Mouse (Mus musculus): Measurements from ENCODE around the gene Ppp1r14a.

Gene Ppp1r14a

GRCm38 (mm10) chr7:29288942-29289638 is at the start of gene Ppp1r14a:
Ppp1r14a (plus strand) TSS chr7:29289308.
- peak; percentile 94 for DNase-seq (ENCODE audit: low spot score)

- peak; percentile 74 for DNase-seq (ENCODE audit: low spot score)
These were observed 44.2 kb upstream of the Ppp1r14a start for GRCm38 (mm10) chr7:29244732-29245416.

- no peak for DNase-seq (ENCODE audit: low spot score)
These were observed 43.1 kb upstream of the Ppp1r14a start for GRCm38 (mm10) chr7:29246015-29246414.

GRCm38 (mm10) chr7:29246619-29247313 is 42.3 kb upstream of the Ppp1r14a start:
- DNase-seq (ENCODE audit: low spot score) = no peak

- peak; percentile 94 for DNase-seq (ENCODE audit: low spot score)
These were observed 41.8 kb upstream of the Ppp1r14a start for GRCm38 (mm10) chr7:29247314-29247700.

- no peak for DNase-seq (ENCODE audit: low spot score)
These were observed 41.4 kb upstream of the Ppp1r14a start for GRCm38 (mm10) chr7:29247706-29248105.

- no peak for DNase-seq (ENCODE audit: low spot score)
These were observed 40.8 kb upstream of the Ppp1r14a start, which contains the start of gene 2200002D01Rik for GRCm38 (mm10) chr7:29248261-29248841. 2200002D01Rik (minus strand) TSS chr7:29248466.

- DNase-seq (ENCODE audit: low spot score) = no peak
These were observed 37.9 kb upstream of the Ppp1r14a start for GRCm38 (mm10) chr7:29251166-29251565.

GRCm38 (mm10) chr7:29253842-29254241 is 35.3 kb upstream of the Ppp1r14a start:
- DNase-seq (ENCODE audit: low spot score) = no peak

- no peak for DNase-seq (ENCODE audit: low spot score)
These were observed 33.2 kb upstream of the Ppp1r14a start for GRCm38 (mm10) chr7:29255875-29256274.

- DNase-seq (ENCODE audit: low spot score) = no peak
These were observed 31.7 kb upstream of the Ppp1r14a start for GRCm38 (mm10) chr7:29257368-29257767.

- no peak for DNase-seq (ENCODE audit: low spot score)
These were observed 29.1 kb upstream of the Ppp1r14a start for GRCm38 (mm10) chr7:29259781-29260730.

- DNase-seq (ENCODE audit: low spot score) = no peak
These were observed 27.0 kb upstream of the Ppp1r14a start for GRCm38 (mm10) chr7:29262151-29262550.

GRCm38 (mm10) chr7:29263831-29264230 is 25.3 kb upstream of the Ppp1r14a start:
- no peak for DNase-seq (ENCODE audit: low spot score)

- no peak for DNase-seq (ENCODE audit: low spot score)
These were observed 23.5 kb upstream of the Ppp1r14a start for GRCm38 (mm10) chr7:29265636-29266035.

- DNase-seq (ENCODE audit: low spot score) = no peak
These were observed 22.2 kb upstream of the Ppp1r14a start for GRCm38 (mm10) chr7:29266931-29267330.

GRCm38 (mm10) chr7:29270445-29270844 is 18.7 kb upstream of the Ppp1r14a start:
- DNase-seq (ENCODE audit: low spot score) = no peak

GRCm38 (mm10) chr7:29271687-29272465 is 17.2 kb upstream of the Ppp1r14a start:
- no peak for DNase-seq (ENCODE audit: low spot score)

GRCm38 (mm10) chr7:29276715-29277114 is 12.4 kb upstream of the Ppp1r14a start:
- no peak for DNase-seq (ENCODE audit: low spot score)

- DNase-seq (ENCODE audit: low spot score) = no peak
These were observed 11.6 kb upstream of the Ppp1r14a start for GRCm38 (mm10) chr7:29277510-29277909.

- DNase-seq (ENCODE audit: low spot score) = no peak
These were observed 9.8 kb upstream of the Ppp1r14a start for GRCm38 (mm10) chr7:29279261-29279660.

Measured in testis, postnatal 10 days (tissue).